Mouse (Mus musculus) stomach, embryonic 15.5 days (tissue): Measurements from ENCODE around the gene Prpf6. TPM values are rescaled to one million over a fixed set of nuclear protein-coding genes. Genes with fewer than 3 reads are reported as not detected.
A peak's percentile ranks its signal among the peaks of the same experiment; 100 is the strongest.

ENCODE experiments used
- ATAC-seq: fragments of 200-750 bp; cut with Nextera tagmentation; 2 replicates; pipeline ENCODE4 v1.8.0; 2017; ENCODE audit warnings: low read depth, moderate number of reproducible peaks, moderate TSS enrichment; ENCODE audit not compliant: insufficient read depth, low FRiP score
- H3K27ac ChIP-seq: fragments of 300-500 bp; sonication (generic); 2 replicates; pipeline ENCODE4 v1.5.1; 2015; ENCODE audit warnings: mild to moderate bottlenecking, inconsistent platforms
- H3K27me3 ChIP-seq: fragments of 300-500 bp; sonication (generic); replicated peaks from 2 replicates; pipeline ENCODE4 v1.6.1; 2015; ENCODE audit warnings: inconsistent platforms
- H3K36me3 ChIP-seq: fragments of 300-500 bp; sonication (generic); 2 replicates; pipeline ENCODE4 v1.6.1; 2015; ENCODE audit warnings: inconsistent platforms
- H3K4me1 ChIP-seq: fragments of 300-500 bp; sonication (generic); 2 replicates; pipeline ENCODE4 v1.6.1; 2015; ENCODE audit warnings: inconsistent platforms
- H3K4me2 ChIP-seq: fragments of 300-500 bp; sonication (generic); 2 replicates; pipeline ENCODE4 v1.6.1; 2015; ENCODE audit warnings: mild to moderate bottlenecking, inconsistent platforms
- H3K4me3 ChIP-seq: fragments of 300-500 bp; sonication (generic); replicated peaks from 2 replicates; pipeline ENCODE4 v1.5.1; 2015; ENCODE audit warnings: inconsistent platforms
- H3K9ac ChIP-seq: fragments of 300-500 bp; sonication (generic); 2 replicates; pipeline ENCODE4 v1.6.1; 2015; ENCODE audit warnings: inconsistent platforms
- H3K9me3 ChIP-seq: fragments of 300-500 bp; sonication (generic); 2 replicates; pipeline ENCODE4 v1.6.1; 2016; ENCODE audit warnings: inconsistent platforms
- WGBS: fragments of 180-500 bp; shearing (Covaris S2); methylation state at CpG from one replicate; pipeline ENCODE4 v1.1.7; 2015; 5-methylcytosine and 5-hydroxymethylcytosine counted together
- polyA plus RNA-seq: library from polyadenylated mRNA; unstranded; fragments of >200 nt; fragmentation: Nextera tagmentation; extraction: Ambion mirVana; gene quantifications from 2 replicates; pipeline ENCODE4 v1.2.1, GENCODE M21; 2015

Prpf6 gene
- polyA plus RNA-seq, 1 experiment from 2014 or later, result 52.7 TPM

DNA sequence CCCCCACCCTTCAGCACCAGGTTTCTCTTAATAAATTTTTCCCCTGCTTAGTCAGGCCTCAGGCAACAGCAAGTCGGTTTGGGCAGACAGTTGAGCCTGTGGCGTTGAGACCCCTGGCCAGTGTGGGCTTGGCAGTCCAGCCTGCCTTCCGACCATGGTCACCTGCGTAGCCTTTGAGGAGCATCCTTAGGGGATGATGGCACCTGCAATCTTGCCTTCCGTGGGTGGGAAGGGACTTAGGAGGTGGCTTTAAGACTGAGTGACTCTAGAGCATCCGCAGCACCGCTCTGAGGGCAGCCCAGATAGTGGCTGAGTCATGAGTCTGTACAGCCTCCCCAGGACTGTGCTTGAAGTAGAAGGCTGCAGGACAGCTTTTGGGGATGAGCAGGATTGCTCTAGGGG, 89.0 kb downstream of the Prpf6 start:
- Histone ChIP-seq H3K4me2 (peak overlapping the region; percentile 89), H3K4me1 (peaks cover 14% of the 10 kb centered on the region; the same call in 1 of the 2 replicates), H3K27ac (peak overlapping the region; percentile 37; the same call in 1 of the 2 replicates), H3K4me3 (peak overlapping the region; percentile 74), H3K36me3 (no peaks in the 10 kb centered on the region), H3K9me3 (no peaks in the 10 kb centered on the region), H3K9ac (peak overlapping the region; percentile 85; the same call in 1 of the 2 replicates), H3K27me3 (no peaks in the 10 kb centered on the region)
- 15% methylated on average over 7 of the region's 7 CpGs for WGBS
- 0 out of 2 replicates have a peak, but pooled peaks have one; percentile 9 for ATAC-seq

DNA sequence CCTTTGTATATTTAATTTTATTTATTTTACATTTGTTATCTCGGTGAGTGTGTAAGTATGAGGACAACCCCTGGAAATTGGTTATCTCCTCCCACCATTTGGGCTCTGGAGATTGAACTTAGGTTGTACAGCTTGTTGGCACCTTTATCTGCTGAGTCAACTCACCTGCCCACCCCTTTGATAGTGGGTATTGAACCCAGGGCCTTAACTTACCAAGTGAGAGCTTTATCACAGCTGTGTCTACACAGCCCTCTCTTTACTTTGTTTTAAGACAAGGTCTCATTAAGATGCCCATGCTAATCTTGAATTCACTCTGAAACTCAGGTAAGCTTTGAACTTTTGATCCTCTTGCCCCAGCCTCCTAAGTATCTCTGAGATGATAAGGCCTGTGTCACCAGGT, 90.3 kb downstream of the Prpf6 start:
- Histone ChIP-seq H3K4me2 (no peak overlapping the region), H3K36me3 (peaks cover 5% of the 10 kb centered on the region; the same call in 1 of the 2 replicates), H3K4me1 (peaks cover 14% of the 10 kb centered on the region; the same call in 1 of the 2 replicates), H3K27ac (no peak overlapping the region), H3K9me3 (no peaks in the 10 kb centered on the region), H3K4me3 (no peak overlapping the region), H3K9ac (no peak overlapping the region), H3K27me3 (no peaks in the 10 kb centered on the region)
- peak; percentile 57 for ATAC-seq
- 50% methylated on average over 1 of the region's 1 CpGs for WGBS

DNA sequence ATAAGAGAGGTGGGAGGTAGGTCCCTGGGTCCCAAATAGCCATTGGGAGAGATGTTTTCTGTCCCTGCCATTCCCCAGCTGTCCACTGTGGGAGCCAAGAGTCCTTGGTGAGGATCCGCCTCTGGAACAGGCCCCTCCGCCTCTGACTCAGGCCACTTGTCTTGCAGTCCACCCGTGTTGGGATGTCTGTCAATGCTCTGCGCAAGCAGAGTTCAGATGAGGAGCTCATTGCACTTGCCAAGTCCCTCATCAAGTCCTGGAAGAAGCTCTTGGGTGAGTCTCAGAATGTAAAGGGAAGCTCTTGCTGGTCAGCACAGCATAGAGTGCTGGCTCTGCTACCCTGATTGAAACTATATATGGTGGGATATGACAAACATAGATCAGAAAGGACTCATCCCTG, 91.7 kb downstream of the Prpf6 start:
- Histone ChIP-seq H3K9me3 (no peaks in the 10 kb centered on the region), H3K27me3 (no peaks in the 10 kb centered on the region), H3K9ac (no peak overlapping the region), H3K36me3 (peaks cover 6% of the 10 kb centered on the region), H3K4me1 (peaks cover 14% of the 10 kb centered on the region; the same call in 1 of the 2 replicates), H3K4me3 (no peak overlapping the region), H3K4me2 (no peak overlapping the region), H3K27ac (no peak overlapping the region)
- WGBS, result 61% methylated on average over 4 of the region's 4 CpGs
- ATAC-seq, result no peak

DNA sequence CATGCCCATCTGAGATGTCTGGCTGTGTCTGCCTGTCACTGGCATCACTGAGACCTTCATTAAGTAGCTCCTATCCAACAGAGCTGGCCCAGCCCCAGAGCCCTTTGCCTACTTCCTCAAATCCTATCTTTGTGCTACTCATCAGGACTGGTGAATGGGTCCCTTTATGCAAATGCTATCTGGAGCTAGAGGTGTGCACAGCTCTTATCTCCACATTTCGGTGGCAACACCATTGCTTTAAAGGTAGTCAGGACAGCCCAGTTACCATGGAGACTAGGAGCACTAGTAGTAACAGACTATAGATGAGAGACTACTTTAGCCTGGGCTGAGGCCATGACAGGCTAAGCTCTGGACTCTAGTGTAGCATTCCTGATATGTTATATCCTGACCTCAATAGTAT, 93.0 kb downstream of the Prpf6 start:
- H3K9me3 ChIP-seq, result no peaks in the 10 kb centered on the region
- no peak for ATAC-seq
- no peak overlapping the region for H3K9ac ChIP-seq
- no peak overlapping the region for H3K4me2 ChIP-seq
- H3K27ac ChIP-seq, result no peak overlapping the region
- WGBS, result 45% methylated on average over 1 of the region's 1 CpGs
- peaks cover 9% of the 10 kb centered on the region; the same call in 1 of the 2 replicates for H3K4me1 ChIP-seq
- no peaks in the 10 kb centered on the region for H3K27me3 ChIP-seq
- H3K4me3 ChIP-seq, result no peak overlapping the region
- peaks cover 16% of the 10 kb centered on the region for H3K36me3 ChIP-seq

DNA sequence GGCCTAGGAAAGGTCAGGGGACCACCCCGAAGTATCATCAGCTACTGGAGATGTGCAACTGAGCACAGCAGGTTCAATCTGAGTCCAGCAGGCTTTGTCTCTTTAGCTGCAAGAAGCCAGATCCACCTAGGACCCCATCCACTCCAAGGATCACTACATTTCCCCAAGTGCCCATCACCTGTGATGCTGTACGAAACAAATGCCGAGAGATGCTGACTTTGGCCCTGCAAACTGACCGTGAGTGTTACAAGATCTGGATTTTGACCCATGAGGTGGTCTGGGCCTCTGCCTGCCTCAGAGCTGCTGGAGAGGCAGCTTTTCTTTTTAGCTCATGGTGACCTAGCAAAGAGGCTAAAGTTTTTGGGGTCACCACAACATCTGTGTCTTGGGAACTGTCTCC, 94.0 kb downstream of the Prpf6 start:
- no peak overlapping the region for H3K9ac ChIP-seq
- 87% methylated on average over 4 of the region's 4 CpGs for WGBS
- no peak overlapping the region for H3K27ac ChIP-seq
- no peaks in the 10 kb centered on the region for H3K27me3 ChIP-seq
- no peak overlapping the region for H3K4me3 ChIP-seq
- peaks cover 6% of the 10 kb centered on the region; the same call in 1 of the 2 replicates for H3K4me1 ChIP-seq
- H3K4me2 ChIP-seq, result no peak overlapping the region
- H3K36me3 ChIP-seq, result peaks cover 16% of the 10 kb centered on the region
- H3K9me3 ChIP-seq, result no peaks in the 10 kb centered on the region
- ATAC-seq, result no peak

DNA sequence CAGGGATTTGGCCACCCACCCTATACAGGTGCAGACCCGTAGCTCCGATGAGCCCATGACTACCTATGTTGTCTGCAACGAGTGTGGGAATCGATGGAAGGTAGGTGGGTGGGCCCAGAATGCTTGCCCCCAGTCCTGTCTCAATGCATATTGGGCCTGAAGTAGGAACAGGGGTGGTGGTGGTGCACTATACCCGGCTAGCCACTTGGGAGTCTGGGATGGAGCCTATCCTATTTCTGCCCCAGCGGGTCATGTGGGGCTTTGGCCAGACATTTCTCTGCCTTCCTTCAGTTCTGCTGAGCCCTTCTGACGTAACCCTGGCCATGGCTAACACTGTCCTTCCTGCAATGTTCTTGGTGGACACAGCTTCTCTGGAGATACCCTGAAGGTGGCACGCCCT, 95.9 kb downstream of the Prpf6 start:
- peaks cover 16% of the 10 kb centered on the region for H3K36me3 ChIP-seq
- no peaks in the 10 kb centered on the region for H3K27me3 ChIP-seq
- no peak overlapping the region for H3K4me3 ChIP-seq
- H3K9me3 ChIP-seq, result no peaks in the 10 kb centered on the region
- peaks cover 4% of the 10 kb centered on the region; the same call in 1 of the 2 replicates for H3K4me1 ChIP-seq
- WGBS, result 89% methylated on average over 8 of the region's 8 CpGs
- no peak overlapping the region for H3K27ac ChIP-seq
- H3K4me2 ChIP-seq, result no peak overlapping the region
- ATAC-seq, result no peak
- H3K9ac ChIP-seq, result no peak overlapping the region

DNA sequence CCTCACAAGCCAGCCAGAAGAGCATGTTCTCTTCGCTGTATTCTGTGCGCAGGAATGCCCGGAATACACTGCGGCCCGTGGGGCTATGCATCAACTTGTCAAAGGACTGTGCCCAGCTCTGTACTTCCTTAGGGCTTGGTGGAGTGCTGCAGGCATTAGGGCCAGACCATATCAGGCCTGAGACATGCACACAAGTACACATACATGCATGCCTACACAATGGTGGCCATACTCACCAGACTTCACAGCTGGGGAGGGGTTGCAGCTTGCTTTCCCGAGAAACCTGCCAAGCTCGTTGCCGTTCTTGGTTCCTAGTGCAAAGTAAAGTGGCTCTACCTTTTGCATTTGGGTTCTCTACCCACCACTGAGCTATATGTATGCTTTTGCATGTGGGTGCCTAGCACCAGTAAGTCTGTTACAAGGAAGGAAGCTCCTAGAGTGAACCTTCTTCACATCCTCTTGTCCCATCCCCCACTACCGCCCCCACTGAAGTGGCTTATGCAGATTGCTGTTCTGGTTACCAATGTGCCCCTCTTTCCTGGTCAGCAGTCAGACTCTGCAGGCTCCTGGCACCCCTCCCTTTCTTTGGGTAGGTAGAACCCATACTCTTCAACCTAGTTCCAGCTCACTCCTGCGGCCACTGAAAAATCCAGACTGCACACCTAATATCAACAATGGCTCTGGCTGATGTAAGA, 97.9 kb downstream of the Prpf6 start:
- H3K36me3 ChIP-seq, result peaks cover 16% of the 10 kb centered on the region
- no peak overlapping the region for H3K4me3 ChIP-seq
- no peaks in the 10 kb centered on the region for H3K9me3 ChIP-seq
- no peak overlapping the region for H3K27ac ChIP-seq
- peaks cover 16% of the 10 kb centered on the region for H3K4me1 ChIP-seq
- no peak overlapping the region for H3K4me2 ChIP-seq
- no peak for ATAC-seq
- no peak overlapping the region for H3K9ac ChIP-seq
- 87% methylated on average over 10 of the region's 10 CpGs for WGBS
- H3K27me3 ChIP-seq, result no peaks in the 10 kb centered on the region

DNA sequence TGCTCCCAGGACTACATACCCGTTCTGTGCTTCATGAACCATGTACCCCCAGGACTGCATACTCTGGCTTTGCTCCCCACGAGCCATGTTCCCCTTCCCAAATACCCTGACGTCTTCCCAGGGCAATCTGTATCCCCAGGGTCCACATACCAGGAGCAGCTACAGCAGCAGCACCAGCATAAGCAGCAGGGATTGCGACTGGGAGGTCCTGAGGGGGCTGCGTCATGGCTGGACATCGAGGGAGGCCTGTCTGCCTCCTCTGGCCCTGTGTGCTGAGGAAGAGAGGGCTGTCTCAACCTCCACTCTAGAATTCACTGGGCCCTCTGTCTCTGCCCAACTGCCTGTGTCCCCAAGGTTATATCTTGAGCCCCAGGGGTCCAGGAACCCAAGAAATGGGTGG, 99.4 kb downstream of the Prpf6 start:
- no peak overlapping the region for H3K27ac ChIP-seq
- no peak overlapping the region for H3K4me2 ChIP-seq
- peaks cover 16% of the 10 kb centered on the region for H3K36me3 ChIP-seq
- no peak overlapping the region for H3K4me3 ChIP-seq
- 83% methylated on average over 6 of the region's 6 CpGs for WGBS
- no peaks in the 10 kb centered on the region for H3K27me3 ChIP-seq
- no peaks in the 10 kb centered on the region for H3K9me3 ChIP-seq
- H3K9ac ChIP-seq, result no peak overlapping the region
- no peak for ATAC-seq
- H3K4me1 ChIP-seq, result peaks cover 16% of the 10 kb centered on the region

DNA sequence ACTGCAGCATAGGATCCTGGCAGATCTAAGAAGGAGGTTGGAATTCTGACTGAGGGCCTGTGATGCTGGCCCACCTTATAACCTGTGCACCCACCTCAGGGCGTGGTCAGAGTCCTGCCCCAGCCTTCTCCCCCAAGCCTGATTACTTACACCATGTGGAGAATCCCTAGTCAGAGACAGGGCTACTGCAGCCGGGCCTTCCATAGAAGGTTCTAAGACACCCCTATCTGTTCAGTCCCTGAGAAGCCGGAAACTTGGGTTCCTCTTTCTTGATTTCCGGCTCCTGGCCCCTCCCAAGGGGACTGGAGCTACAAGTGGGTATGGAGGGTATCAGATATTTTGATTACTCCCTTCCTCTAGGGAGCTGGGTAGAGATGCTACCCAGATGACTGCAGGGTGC, 99.9 kb downstream of the Prpf6 start:
- Histone ChIP-seq H3K9ac (no peak overlapping the region), H3K27me3 (no peaks in the 10 kb centered on the region), H3K9me3 (no peaks in the 10 kb centered on the region), H3K4me3 (no peak overlapping the region), H3K4me2 (no peak overlapping the region), H3K36me3 (peaks cover 15% of the 10 kb centered on the region), H3K27ac (no peak overlapping the region), H3K4me1 (peaks cover 16% of the 10 kb centered on the region)
- ATAC-seq, result no peak
- WGBS, result 83% methylated on average over 4 of the region's 4 CpGs

DNA sequence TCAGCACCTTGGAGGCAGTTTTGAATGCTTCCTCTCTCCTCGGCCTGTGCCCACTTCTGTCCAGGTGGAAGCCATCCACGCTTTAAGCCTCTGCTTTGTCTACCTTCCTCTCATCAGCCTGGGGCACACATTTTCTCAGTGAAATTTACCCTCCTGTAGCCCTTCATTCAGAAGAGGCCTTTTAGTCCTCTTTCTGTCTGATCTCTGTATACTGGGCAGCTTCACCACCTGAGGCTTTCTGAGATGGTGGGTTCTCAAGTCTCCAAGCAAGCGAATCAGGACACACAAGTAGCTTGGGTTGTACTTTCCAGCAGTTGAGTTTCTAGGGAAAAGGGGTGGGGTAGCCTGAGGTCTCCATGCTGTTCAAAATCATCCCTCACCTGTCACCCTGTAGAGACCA, 100.6 kb downstream of the Prpf6 start:
- Histone ChIP-seq H3K27ac (no peak overlapping the region), H3K36me3 (peaks cover 11% of the 10 kb centered on the region; the same call in 1 of the 2 replicates), H3K4me1 (peaks cover 16% of the 10 kb centered on the region), H3K27me3 (no peaks in the 10 kb centered on the region), H3K4me2 (peak overlapping the region; percentile 96), H3K9me3 (no peaks in the 10 kb centered on the region), H3K4me3 (peak overlapping the region; percentile 68; the same call in 1 of the 2 replicates), H3K9ac (no peak overlapping the region)
- ATAC-seq, result no peak
- 89% methylated on average over 3 of the region's 3 CpGs for WGBS

DNA sequence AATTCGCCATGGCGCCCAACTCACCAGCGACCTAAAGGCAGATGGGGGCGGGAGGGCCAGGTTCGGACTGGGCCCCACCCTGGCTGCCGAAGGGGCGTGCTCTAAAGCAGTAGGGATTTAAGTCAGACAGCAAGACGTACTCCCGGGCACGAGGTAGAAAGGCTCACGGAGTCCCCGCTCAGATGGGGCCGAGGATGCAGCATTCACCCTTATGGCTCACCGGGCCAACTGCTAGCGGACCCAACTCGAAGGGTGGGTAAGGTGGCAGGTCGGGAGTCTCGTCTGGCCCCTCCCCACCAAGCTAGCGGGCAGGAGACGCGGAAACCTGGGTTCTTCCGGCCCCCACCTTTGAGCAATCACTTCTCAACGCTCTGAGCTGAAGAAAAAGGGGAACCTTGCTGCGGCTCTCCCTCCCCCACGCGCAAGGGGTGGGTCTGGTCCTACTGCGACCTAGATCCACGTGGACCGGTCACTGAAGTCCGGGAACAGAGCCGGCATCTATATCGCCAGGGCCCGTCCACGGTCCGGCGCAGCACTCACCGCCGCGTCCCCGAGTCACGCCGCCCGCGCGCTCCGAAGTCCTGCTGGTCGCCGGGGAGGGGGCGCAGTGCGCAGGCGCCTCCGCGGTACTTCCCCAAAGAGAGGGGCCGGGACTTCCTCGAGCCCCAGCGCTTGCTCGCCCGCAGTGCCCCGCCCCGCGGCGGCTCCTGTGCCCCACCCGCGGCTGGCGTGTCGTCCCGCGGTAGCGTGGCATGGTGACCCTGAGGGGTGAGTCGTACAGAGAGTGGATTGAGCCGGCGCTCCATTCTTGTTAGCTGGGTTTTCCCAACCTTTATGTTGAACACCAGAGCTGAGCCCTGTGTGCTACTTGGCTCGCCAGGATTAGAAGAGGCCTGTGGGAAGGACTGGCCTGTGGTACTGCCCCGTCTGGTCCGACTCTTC, 101.9 kb downstream of the Prpf6 start, which contains the start of gene Rgs19:
Gene Rgs19 (minus strand): TSS at position 639 of the 942 bp plus-strand sequence.
- Histone ChIP-seq H3K9me3 (no peaks in the 10 kb centered on the region), H3K9ac (peak within 1 kb of the TSS; percentile 81), H3K27ac (peak within 1 kb of the TSS; percentile 71), H3K27me3 (no peaks in the 10 kb centered on the region), H3K4me1 (peaks cover 16% of the 10 kb centered on the region), H3K36me3 (0 out of 2 replicates have a peak, but pooled peaks cover 9% of the 10 kb centered on the region), H3K4me2 (peak within 1 kb of the TSS; percentile 96), H3K4me3 (peak within 1 kb of the TSS; percentile 68)
- ATAC-seq, result peak; percentile 85
- under 1% methylated on average over 60 of the region's 75 CpGs for WGBS
